Mouse (Mus musculus) C2C12 (cell line): Measurements from ENCODE around the gene Pbld1.

ENCODE experiments used
- CTCF ChIP-seq: IDR thresholded peaks from one replicate; pipeline ENCODE4 v1.5.1; 2011; ENCODE audit not compliant: control insufficient read depth, insufficient read depth, insufficient read length
- FOSL1 ChIP-seq: IDR thresholded peaks from one replicate; pipeline ENCODE4 v1.8.0; 2011; ENCODE audit warnings: mild to moderate bottlenecking, low read length; ENCODE audit not compliant: poor library complexity, insufficient read depth, severe bottlenecking
- MAX ChIP-seq: IDR thresholded peaks from one replicate; pipeline ENCODE4 v1.6.1; 2011; ENCODE audit warnings: mild to moderate bottlenecking, control low read depth
- MYOD1 ChIP-seq: IDR thresholded peaks from one replicate; pipeline ENCODE4 v1.6.1; 2011; ENCODE audit warnings: low read depth; ENCODE audit not compliant: control insufficient read depth, insufficient read length
- USF1 ChIP-seq: IDR thresholded peaks from one replicate; pipeline ENCODE4 v1.6.1; 2011; ENCODE audit warnings: low read depth, mild to moderate bottlenecking, control low read depth, moderate library complexity

DNA sequence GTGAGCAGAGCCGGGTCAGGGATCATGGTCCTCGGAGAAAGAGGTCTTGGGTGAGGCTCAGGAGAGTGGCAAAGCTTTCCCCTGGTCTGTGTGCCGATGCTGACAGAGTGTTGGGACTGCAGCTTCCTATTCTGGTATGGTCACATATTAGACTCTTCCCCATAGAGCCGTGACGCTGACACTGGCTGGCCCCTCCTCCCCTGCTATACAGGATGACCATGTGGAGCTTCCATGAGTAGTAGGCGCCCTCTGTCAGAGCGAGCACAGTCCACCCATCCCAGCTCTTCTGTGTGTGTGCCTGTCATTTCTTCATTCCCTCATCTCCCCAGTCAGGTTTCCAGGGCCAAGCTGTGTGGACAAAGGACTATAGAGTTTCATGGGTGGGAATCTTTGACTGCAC is 3.4 kb downstream of the Pbld1 start:
- TF ChIP-seq CTCF (no peak), USF1 (no peak), MAX (no peak), FOSL1 (no peak), MYOD1 (no peak)
